ENCODE assay signal across 11 mouse cellular contexts in genomic region chr7:145299562-145300320, GRCm38 (mm10). TPM values are rescaled to one million over a fixed set of nuclear protein-coding genes. Genes with fewer than 3 reads are reported as not detected.
A peak's percentile ranks its signal among the peaks of the same experiment; 100 is the strongest.
DNase-seq lines count a peak whose midpoint lies in the region; ATAC-seq lines count a peak whose summit lies in the region.
"Had no signal": no experiment of that assay in that cellular context is flagged by ENCODE, and none has a peak within 500 bp of the region (broad histone marks: within the 10 kb centered on the region; RNA-seq: fewer than 3 reads in every experiment).

No protein-coding gene starts in this region.

- H3K4me3 ChIP-seq in limb, embryonic 15.5 days, result no peak overlapping the region
- H3K4me3 ChIP-seq in forebrain, embryonic 14.5 days (ENCODE audit: low read depth, low read length), result no peak overlapping the region
- H3K4me3 ChIP-seq: heart, embryonic 15.5 days had no signal

- H3K27me3 ChIP-seq in limb, embryonic 15.5 days, result no peaks in the 10 kb centered on the region
- H3K27me3 ChIP-seq in forebrain, embryonic 14.5 days (replicated peaks; ENCODE audit: control insufficient read depth, insufficient read depth, low read length), result no peaks in the 10 kb centered on the region

- WGBS in limb, embryonic 15.5 days, result 45% methylated on average over 7 of the region's 7 CpGs
- 69% methylated on average over 7 of the region's 7 CpGs for WGBS in forebrain, embryonic 14.5 days

- no peaks in the 10 kb centered on the region for H3K36me3 ChIP-seq in limb, embryonic 15.5 days
- no peaks in the 10 kb centered on the region for H3K36me3 ChIP-seq in forebrain, embryonic 14.5 days (ENCODE audit: control insufficient read depth, insufficient read depth, low read length)
- H3K36me3 ChIP-seq: heart, embryonic 15.5 days had no signal

- ATAC-seq in limb, embryonic 15.5 days (ENCODE audit: insufficient number of reproducible peaks, low FRiP score, low TSS enrichment, low read depth), result no peak
- no peak for ATAC-seq in forebrain, embryonic 14.5 days

- H3K4me1 ChIP-seq in limb, embryonic 15.5 days, result peaks cover 41% of the 10 kb centered on the region
- no peaks in the 10 kb centered on the region for H3K4me1 ChIP-seq in forebrain, embryonic 14.5 days (ENCODE audit: control insufficient read depth, insufficient read depth, low read length)

- no peaks in the 10 kb centered on the region for H3K9me3 ChIP-seq in limb, embryonic 15.5 days
- H3K9me3 ChIP-seq in forebrain, embryonic 14.5 days (replicated peaks; ENCODE audit: control insufficient read depth, low read length), result no peaks in the 10 kb centered on the region
- H3K9me3 ChIP-seq: heart, embryonic 15.5 days had no signal

- peak; percentile 29 for DNase-seq in adrenal gland, postnatal 14 days
- DNase-seq in adrenal gland, adult (ENCODE audit: inconsistent age in 2 of 2, low spot score in 1 of 2), result no peak
- DNase-seq in urinary bladder, postnatal 25 days (ENCODE audit: low spot score), result peak; percentile 22
- DNase-seq in urinary bladder, adult 2 months (ENCODE audit: low spot score), result no peak
- DNase-seq in forebrain, embryonic 14.5 days (ENCODE audit: low spot score), result no peak
- no peak for DNase-seq in spleen, postnatal 10 days (ENCODE audit: low spot score in 2 of 2)
- DNase-seq in thymus, postnatal 10 days (ENCODE audit: low spot score in 2 of 2), result no peak
- DNase-seq: adrenal gland, postnatal 10 days had no signal

- H3K27ac ChIP-seq in limb, embryonic 15.5 days, result peak overlapping the region; percentile 80
- H3K27ac ChIP-seq in forebrain, embryonic 14.5 days (ENCODE audit: low read depth, low read length), result no peak overlapping the region
- H3K27ac ChIP-seq: heart, embryonic 15.5 days had no signal

- H3K9ac ChIP-seq in limb, embryonic 15.5 days, result no peak overlapping the region
- H3K9ac ChIP-seq in forebrain, embryonic 14.5 days (ENCODE audit: low read length), result no peak overlapping the region
- H3K9ac ChIP-seq: heart, embryonic 15.5 days had no signal

- no peak overlapping the region for H3K4me2 ChIP-seq in limb, embryonic 15.5 days
- H3K4me2 ChIP-seq in forebrain, embryonic 14.5 days (ENCODE audit: low read length), result no peak overlapping the region
- H3K4me2 ChIP-seq: heart, embryonic 15.5 days had no signal

RNA-seq across cellular contexts. Expression of gene Mrgprf, which starts 0.9 kb away (rescaled TPM):
- 2.0 and 2.7 TPM in 2 replicates for total RNA-seq in adrenal gland, postnatal 14 days (2021)
- 46.0 and 52.3 TPM in 2 replicates for polyA plus RNA-seq in urinary bladder, adult 2 months (2012; rRNA removed)
- 10.8 and 15.3 TPM in 2 replicates for polyA plus RNA-seq in limb, embryonic 15.5 days (2015; fragmentation: Nextera tagmentation; extraction: Ambion mirVana)
- polyA plus RNA-seq in forebrain, embryonic 14.5 days (2014; fragmentation: Nextera tagmentation; extraction: Ambion mirVana), result 2.7 and 3.9 TPM in 2 replicates

RNA-seq across cellular contexts. Expression of gene Mrgprd, which starts 14.9 kb away (rescaled TPM):
- total RNA-seq in adrenal gland, postnatal 14 days (2021), result not detected in 2 replicates
- polyA plus RNA-seq in urinary bladder, adult 2 months (2012; rRNA removed), result not detected in 2 replicates
- polyA plus RNA-seq in limb, embryonic 15.5 days (2015; fragmentation: Nextera tagmentation; extraction: Ambion mirVana), result not detected in 2 replicates
- not detected in 2 replicates for polyA plus RNA-seq in forebrain, embryonic 14.5 days (2014; fragmentation: Nextera tagmentation; extraction: Ambion mirVana)
- total RNA-seq: adrenal gland, postnatal 10 days had no signal
- polyA plus RNA-seq: heart, embryonic 15.5 days; liver, embryonic 16.5 days had no signal

RNA-seq across cellular contexts. Expression of gene Tpcn2, which starts 15.9 kb away (rescaled TPM):
- 13.3 and 16.8 TPM in 2 replicates for total RNA-seq in adrenal gland, postnatal 14 days (2021)
- 28.4 and 32.4 TPM in 2 replicates for polyA plus RNA-seq in urinary bladder, adult 2 months (2012; rRNA removed)
- polyA plus RNA-seq in limb, embryonic 15.5 days (2015; fragmentation: Nextera tagmentation; extraction: Ambion mirVana), result 10.8 and 11.2 TPM in 2 replicates
- polyA plus RNA-seq in forebrain, embryonic 14.5 days (2014; fragmentation: Nextera tagmentation; extraction: Ambion mirVana), result 0.46 and 0.86 TPM in 2 replicates

Comparison
In these comparisons a context has a peak if more than half of its experiments do, and no peak if none do; other contexts are left out.
1. DNase-seq: peak in adrenal gland, postnatal 14 days (single experiment) and urinary bladder, postnatal 25 days (single experiment); none in adrenal gland, adult (0 of 2), urinary bladder, adult 2 months (single experiment), forebrain, embryonic 14.5 days (single experiment), spleen, postnatal 10 days (0 of 2) and thymus, postnatal 10 days (0 of 2).